Mouse (Mus musculus): ENCODE data around the gene Hsbp1. TPM values are rescaled to one million over a fixed set of nuclear protein-coding genes. Genes with fewer than 3 reads are reported as not detected.
"Not testable (repeated sequence)": the region's sequence is repeated elsewhere in the genome, so short reads cannot be mapped to it uniquely, and the experiment has no call there.

The Hsbp1 gene
- total RNA-seq (2021) = 100 to 1,000 TPM; 364 to 405 TPM

GRCm38 (mm10) chr8:119344190-119344856 is at the start of gene Hsbp1:
Gene Hsbp1, plus strand, starts transcription at chr8:119344488.
- DNase-seq (ENCODE audit: extremely low spot score in 1 of 2, low spot score in 1 of 2) = peak; percentile 89 to 92

DNA sequence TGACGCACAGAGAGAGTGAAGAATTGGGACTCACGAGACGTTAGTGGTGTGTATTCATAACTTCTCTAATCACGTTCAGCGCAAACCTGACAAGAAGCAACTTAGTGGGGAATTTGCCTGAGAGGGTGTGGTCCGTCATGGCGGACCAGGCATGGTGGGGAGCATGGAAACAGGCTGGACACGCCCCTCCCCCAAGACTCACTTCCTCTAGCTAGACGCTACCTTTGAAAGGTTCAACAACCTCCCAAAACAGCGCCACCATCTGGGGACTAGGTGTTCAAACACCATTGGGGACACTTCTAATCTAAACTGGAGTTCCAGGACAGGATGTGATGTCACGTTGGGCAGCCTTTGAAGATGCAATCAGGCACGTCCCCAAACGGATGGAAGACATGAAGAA is 48.8 kb upstream of the Hsbp1 start:
- DNase-seq (ENCODE audit: extremely low spot score in 1 of 2, low spot score in 1 of 2) = no peak

DNA sequence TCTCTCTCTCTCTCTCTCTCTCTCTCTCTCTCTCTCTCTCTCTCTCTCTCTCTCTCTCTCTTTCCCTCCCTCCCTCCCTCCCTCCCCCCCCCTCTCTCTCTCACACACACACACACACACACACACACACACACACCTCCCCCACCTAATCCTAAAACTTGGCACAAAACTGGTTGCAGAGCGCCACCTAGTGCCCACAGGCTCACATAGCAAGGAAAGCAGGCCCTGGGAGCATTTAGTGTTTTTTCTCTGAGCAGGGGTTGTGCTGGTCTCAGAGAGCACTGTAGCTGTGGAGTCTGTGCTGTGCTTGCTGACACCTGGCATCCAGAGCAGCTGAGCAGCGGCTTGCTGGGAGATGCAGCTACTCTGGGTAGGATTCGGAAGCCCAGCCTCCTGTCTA is 46.5 kb upstream of the Hsbp1 start:
- peak; percentile 31 to 61 for DNase-seq (ENCODE audit: extremely low spot score in 1 of 2, low spot score in 1 of 2)

DNA sequence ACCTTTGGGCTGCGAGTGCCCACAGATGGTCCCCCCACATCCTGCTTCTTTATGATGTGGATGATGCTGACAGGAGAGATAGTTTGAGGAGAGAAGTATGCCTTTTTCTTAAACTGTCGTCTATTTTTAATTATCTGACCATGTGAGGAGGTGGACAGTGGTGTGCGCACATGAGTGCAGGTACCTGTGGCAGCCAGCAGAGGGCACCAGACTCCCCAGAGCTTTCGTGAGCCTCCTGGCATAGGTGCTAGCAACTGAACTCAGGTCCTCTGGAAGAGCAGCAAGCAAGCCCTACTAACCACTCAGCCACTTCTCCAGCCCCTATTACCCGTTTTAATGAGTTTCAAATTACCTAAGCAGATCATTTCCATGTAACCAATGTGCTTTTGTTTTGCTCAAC is 44.0 kb upstream of the Hsbp1 start:
- no peak for DNase-seq (ENCODE audit: extremely low spot score in 1 of 2, low spot score in 1 of 2)

- DNase-seq (ENCODE audit: extremely low spot score in 1 of 2, low spot score in 1 of 2) = peak in 1 of 2 experiments; percentile 27
These were observed 40.1 kb upstream of the Hsbp1 start for GRCm38 (mm10) chr8:119304196-119304595.

- DNase-seq (ENCODE audit: extremely low spot score in 1 of 2, low spot score in 1 of 2) = peak in 1 of 2 experiments; percentile 45
These were observed 32.9 kb upstream of the Hsbp1 start for GRCm38 (mm10) chr8:119311412-119311811.

- DNase-seq (ENCODE audit: extremely low spot score in 1 of 2, low spot score in 1 of 2) = no peak
These were observed 21.1 kb upstream of the Hsbp1 start for GRCm38 (mm10) chr8:119323215-119323614.

GRCm38 (mm10) chr8:119339546-119339945 is 4.7 kb upstream of the Hsbp1 start:
- DNase-seq (ENCODE audit: extremely low spot score in 1 of 2, low spot score in 1 of 2) = no peak

- no peak for DNase-seq (ENCODE audit: extremely low spot score in 1 of 2, low spot score in 1 of 2)
These were observed 682 bp upstream of the Hsbp1 start for GRCm38 (mm10) chr8:119343606-119344005.

- no peak for DNase-seq (ENCODE audit: extremely low spot score in 1 of 2, low spot score in 1 of 2)
These were observed 868 bp downstream of the Hsbp1 start for GRCm38 (mm10) chr8:119345029-119345682.

DNA sequence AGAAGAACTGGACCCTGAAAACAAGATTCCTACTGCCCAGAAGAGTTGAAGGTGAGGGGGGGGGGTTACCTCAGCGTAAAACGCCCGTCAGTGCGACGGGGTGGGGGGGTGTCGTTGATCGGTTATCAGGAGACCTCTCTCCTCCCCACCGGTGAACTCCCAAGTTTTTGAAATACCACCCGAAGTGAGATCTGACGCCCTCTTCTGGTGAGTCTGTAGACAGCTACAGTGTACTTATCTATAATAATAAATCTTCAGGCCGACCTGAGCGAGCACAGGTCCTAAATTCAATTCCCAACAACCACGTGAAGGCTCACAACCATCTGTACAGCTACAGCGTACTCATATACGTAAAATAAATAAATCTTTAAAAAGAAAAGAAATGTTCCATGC is 1.4 kb downstream of the Hsbp1 start:
- DNase-seq (ENCODE audit: extremely low spot score in 1 of 2, low spot score in 1 of 2) = no peak

DNA sequence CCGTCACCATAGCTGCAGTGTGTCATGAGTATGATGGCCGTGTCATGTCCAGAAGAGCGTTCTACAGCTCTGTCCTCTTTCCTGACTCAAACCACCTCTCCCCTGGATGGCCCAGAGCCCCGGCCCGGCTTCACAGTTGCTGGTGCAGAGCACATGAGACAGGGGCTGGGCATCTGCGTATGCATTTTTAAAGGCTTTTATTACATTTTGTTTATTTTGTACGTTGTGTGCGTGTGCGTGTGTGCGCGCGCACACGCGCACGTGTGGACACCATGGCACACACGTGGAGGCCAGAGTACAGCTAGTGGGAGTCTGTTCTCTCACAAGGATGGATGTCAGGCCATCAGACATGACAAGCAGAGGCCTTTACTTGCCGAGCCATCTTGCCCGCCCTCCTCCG is 7.4 kb downstream of the Hsbp1 start:
- no peak for DNase-seq (ENCODE audit: extremely low spot score in 1 of 2, low spot score in 1 of 2)

DNA sequence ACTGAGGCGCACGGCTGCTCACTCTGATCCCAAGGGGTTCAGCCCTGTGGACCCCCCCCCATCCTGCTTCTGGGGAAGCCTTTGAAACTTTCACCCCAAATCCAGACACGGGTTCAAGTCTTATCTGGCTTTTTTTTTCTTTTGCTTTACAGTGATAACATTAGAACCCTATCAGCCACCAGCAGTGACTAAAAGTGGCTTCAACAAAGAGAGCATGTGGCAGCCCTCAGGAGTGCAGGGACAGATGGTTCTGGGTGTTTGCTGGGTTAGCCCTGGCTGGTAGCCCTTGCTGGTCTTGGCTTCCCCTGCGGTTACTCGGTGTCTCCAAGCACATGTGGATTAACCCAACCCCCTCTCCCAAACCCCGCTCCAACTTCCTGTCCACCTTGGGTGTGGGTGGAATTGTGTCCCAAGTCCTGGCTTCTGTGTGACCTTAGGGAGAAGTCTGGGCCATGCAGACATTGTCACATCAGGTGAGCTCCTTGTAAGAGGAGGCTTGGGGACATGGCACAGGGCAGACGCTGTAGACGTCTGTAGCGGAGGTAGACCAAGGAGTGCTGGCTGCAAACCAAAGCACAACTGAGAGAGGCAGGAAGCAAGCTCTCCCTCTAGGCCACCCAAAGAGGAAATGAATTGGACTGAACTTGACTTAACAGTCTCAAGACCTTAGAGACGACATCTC is 8.8 kb downstream of the Hsbp1 start:
- DNase-seq (ENCODE audit: extremely low spot score in 1 of 2, low spot score in 1 of 2) = no peak

DNA sequence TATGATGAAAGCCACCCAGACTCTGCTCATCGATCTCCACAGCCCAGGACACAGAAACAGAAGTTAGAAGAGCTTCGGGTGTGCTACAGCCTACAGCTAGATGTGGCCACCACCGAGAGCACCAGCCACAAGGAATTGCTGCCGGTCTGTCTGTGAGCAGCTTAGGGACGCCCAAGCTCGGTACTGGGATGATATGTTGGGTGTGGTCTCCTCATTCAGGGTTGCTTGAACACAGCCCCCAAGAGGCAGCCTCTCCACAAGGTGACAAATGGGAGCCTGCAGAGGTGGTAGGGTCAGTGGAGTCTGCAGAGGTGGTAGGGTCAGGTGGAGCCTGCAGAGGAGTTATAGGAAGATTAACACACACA is 9.4 kb downstream of the Hsbp1 start:
- DNase-seq (ENCODE audit: extremely low spot score in 1 of 2, low spot score in 1 of 2) = no peak

- not testable (repeated sequence) for DNase-seq (ENCODE audit: extremely low spot score in 1 of 2, low spot score in 1 of 2)
These were observed 12.3 kb downstream of the Hsbp1 start for GRCm38 (mm10) chr8:119356631-119357030.

DNA sequence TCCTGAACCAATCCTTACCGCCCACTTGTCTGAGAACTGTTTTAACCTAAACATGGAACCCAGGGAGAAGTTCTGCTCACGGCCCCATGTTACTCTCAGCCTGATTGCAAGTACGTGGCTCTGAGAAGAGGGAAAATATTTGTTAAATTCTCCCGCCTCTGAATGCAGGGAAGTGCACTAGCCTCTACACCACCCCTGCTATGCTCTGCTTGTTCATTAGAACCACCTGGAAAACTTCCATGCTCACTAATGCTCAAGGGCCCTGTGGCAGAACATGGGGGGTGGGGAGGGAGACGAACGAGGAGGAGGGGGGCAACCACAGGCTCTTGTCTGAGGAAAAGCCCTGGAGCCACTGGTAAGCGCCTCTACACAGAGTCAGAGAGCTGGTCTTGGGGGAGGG is 13.9 kb downstream of the Hsbp1 start:
- no peak for DNase-seq (ENCODE audit: extremely low spot score in 1 of 2, low spot score in 1 of 2)

DNA sequence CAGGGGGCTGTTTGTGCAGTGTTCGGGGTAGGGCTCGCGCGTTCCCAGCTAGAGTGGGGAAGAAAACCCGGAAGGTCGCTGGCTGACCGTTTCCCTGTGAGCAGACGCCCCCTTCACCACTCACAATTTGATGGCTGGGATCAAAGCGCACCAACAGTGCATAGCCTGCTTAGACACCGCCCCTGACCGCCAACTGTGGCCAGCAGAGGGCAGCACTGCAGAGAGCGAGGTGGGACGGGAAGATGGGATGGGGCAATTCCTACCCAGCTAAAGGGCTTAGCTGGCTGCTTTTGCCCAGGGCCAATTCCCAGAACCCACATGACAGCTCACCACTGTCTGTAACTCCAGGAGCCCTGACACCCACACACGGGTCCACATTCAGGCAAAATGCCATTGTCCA is 14.5 kb downstream of the Hsbp1 start:
- peak; percentile 23 to 58 for DNase-seq (ENCODE audit: extremely low spot score in 1 of 2, low spot score in 1 of 2)

- DNase-seq (ENCODE audit: extremely low spot score in 1 of 2, low spot score in 1 of 2) = no peak
These were observed 16.5 kb downstream of the Hsbp1 start for GRCm38 (mm10) chr8:119360686-119361295.

- DNase-seq (ENCODE audit: extremely low spot score in 1 of 2, low spot score in 1 of 2) = not testable (repeated sequence)
These were observed 30.4 kb downstream of the Hsbp1 start for GRCm38 (mm10) chr8:119374716-119375115.

DNA sequence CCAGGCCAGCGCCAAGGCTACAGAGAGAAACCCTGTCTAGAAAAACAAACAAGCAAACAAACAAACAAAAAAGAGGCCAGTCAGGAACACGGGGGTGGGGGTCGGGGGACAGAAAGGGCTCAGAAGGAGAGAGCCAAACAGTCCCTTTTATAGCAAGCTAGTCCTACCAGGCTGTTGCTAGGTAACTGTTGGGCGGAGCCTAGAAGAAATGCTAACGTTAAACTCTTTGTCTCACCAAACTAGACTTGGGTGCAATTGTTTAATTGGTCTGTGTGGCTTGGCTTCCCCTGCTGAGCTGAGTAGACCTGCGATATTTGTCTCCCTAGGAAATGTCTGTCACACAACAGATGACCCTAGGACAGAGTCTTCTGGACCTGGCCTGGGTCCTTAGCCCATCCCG is 34.2 kb downstream of the Hsbp1 start:
- DNase-seq (ENCODE audit: extremely low spot score in 1 of 2, low spot score in 1 of 2) = no peak

GRCm38 (mm10) chr8:119380619-119381018 is 36.3 kb downstream of the Hsbp1 start:
- no peak for DNase-seq (ENCODE audit: extremely low spot score in 1 of 2, low spot score in 1 of 2)
